Mouse (Mus musculus) forebrain, embryonic 13.5 days (tissue): ENCODE measurements around the gene Rbm3. TPM values are rescaled to one million over a fixed set of nuclear protein-coding genes. Genes with fewer than 3 reads are reported as not detected.

ENCODE experiments used
- ATAC-seq: fragments of 200-750 bp; cut with Nextera tagmentation; 2 replicates; pipeline ENCODE4 v1.8.0; 2017
- H3K27ac ChIP-seq: fragments of 300-500 bp; sonication (generic); 2 replicates; pipeline ENCODE4 v1.5.1; 2015; ENCODE audit warnings: inconsistent platforms, mild to moderate bottlenecking, moderate library complexity
- H3K27me3 ChIP-seq: fragments of 300-500 bp; sonication (generic); 2 replicates; pipeline ENCODE4 v1.6.1; 2015; ENCODE audit warnings: mild to moderate bottlenecking, inconsistent platforms
- H3K36me3 ChIP-seq: fragments of 300-500 bp; sonication (generic); 2 replicates; pipeline ENCODE4 v1.6.1; 2015; ENCODE audit warnings: mild to moderate bottlenecking, inconsistent platforms; ENCODE audit not compliant: poor library complexity, severe bottlenecking
- H3K4me1 ChIP-seq: fragments of 300-500 bp; sonication (generic); 2 replicates; pipeline ENCODE4 v1.6.1; 2015; ENCODE audit warnings: inconsistent platforms
- H3K4me2 ChIP-seq: fragments of 300-500 bp; sonication (generic); 2 replicates; pipeline ENCODE4 v1.6.1; 2015; ENCODE audit warnings: inconsistent platforms, mild to moderate bottlenecking, moderate library complexity
- H3K4me3 ChIP-seq: fragments of 300-500 bp; sonication (generic); 2 replicates; pipeline ENCODE4 v1.5.1; 2015; ENCODE audit warnings: mild to moderate bottlenecking, inconsistent platforms
- H3K9ac ChIP-seq: fragments of 300-500 bp; sonication (generic); 2 replicates; pipeline ENCODE4 v1.6.1; 2015; ENCODE audit warnings: mild to moderate bottlenecking, inconsistent platforms
- H3K9me3 ChIP-seq: fragments of 300-500 bp; sonication (generic); replicated peaks from 2 replicates; pipeline ENCODE4 v1.6.1; 2016; ENCODE audit warnings: inconsistent platforms
- WGBS: fragments of 180-500 bp; shearing (Covaris S2); methylation state at CpG from one replicate; pipeline ENCODE4 v1.1.7; 2015; 5-methylcytosine and 5-hydroxymethylcytosine counted together
- polyA plus RNA-seq: library from polyadenylated mRNA; unstranded; fragments of >200 nt; fragmentation: Nextera tagmentation; extraction: Ambion mirVana; gene quantifications from 2 replicates; pipeline ENCODE4 v1.2.1, GENCODE M21; 2015

Rbm3 gene
- 483 and 515 TPM in 2 replicates for polyA plus RNA-seq

DNA sequence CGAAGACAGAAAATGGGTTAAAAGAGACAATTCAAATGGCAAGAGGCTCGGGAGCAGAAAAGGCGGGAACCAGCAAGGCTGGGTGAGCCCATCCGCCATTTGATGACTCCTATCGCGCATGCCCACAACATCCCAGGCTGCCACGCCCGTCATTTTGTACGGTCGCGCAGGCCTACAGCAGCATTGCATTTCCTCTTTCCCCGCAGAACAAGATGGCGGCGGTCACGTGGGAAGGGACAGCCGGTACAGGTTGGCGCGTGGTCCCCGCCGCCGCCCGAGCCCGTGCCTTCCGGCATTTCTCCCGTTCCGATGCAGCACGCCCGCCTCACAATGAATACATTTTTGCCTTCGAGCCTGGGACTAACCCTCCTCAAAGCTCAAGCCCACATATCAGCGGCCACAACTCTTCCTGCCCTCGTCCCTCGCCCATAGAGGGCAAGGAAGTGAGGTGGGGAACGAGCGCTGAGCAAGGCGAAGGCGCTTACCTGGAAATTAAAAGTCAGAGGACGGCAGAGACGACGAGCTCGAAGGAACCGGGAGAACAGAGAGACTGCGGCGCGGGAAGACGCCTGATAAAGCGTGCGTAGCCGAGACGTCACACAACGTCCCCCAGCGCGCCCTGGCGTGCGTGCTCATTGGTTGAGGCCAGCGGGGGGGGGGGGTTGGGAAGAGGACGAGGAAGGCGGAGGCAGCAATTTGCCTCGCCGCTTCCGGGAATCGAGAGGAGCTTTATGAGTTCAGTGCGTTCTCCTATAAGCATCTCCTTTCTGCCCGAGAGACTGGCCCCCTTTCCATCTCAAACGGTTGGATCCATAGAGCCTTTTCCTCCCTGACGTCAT is at the start of gene Rbm3:
Rbm3 (minus strand) TSS at position 728 of the 839 bp plus-strand sequence.
- Histone ChIP-seq H3K36me3 (peaks cover 31% of the 10 kb centered on the region), H3K9ac (peak within 1 kb of the TSS; percentile 83), H3K4me3 (peak within 1 kb of the TSS; percentile 59), H3K4me1 (peaks cover 17% of the 10 kb centered on the region), H3K27ac (peak within 1 kb of the TSS; percentile 97), H3K27me3 (no peaks in the 10 kb centered on the region), H3K4me2 (peak within 1 kb of the TSS; percentile 86), H3K9me3 (no peaks in the 10 kb centered on the region)
- ATAC-seq = peak; percentile 96
- WGBS = 16% methylated on average over 64 of the region's 65 CpGs

GRCm38 (mm10) chrX:8193419-8193723 is 47.7 kb upstream of the Rbm3 start, which contains the start of gene Ebp:
Ebp (minus strand) TSS chrX:8193512.
- no peaks in the 10 kb centered on the region for H3K36me3 ChIP-seq
- peak; percentile 61 for ATAC-seq
- peak within 1 kb of the TSS; percentile 61 for H3K4me2 ChIP-seq
- H3K4me1 ChIP-seq = no peaks in the 10 kb centered on the region
- peak within 1 kb of the TSS; percentile 68 for H3K9ac ChIP-seq
- WGBS = 27% methylated on average over 10 of the region's 10 CpGs
- peak within 1 kb of the TSS; percentile 51; the same call in 1 of the 2 replicates for H3K27ac ChIP-seq
- H3K9me3 ChIP-seq = no peaks in the 10 kb centered on the region
- no peaks in the 10 kb centered on the region for H3K27me3 ChIP-seq
- H3K4me3 ChIP-seq = peak within 1 kb of the TSS; percentile 48

DNA sequence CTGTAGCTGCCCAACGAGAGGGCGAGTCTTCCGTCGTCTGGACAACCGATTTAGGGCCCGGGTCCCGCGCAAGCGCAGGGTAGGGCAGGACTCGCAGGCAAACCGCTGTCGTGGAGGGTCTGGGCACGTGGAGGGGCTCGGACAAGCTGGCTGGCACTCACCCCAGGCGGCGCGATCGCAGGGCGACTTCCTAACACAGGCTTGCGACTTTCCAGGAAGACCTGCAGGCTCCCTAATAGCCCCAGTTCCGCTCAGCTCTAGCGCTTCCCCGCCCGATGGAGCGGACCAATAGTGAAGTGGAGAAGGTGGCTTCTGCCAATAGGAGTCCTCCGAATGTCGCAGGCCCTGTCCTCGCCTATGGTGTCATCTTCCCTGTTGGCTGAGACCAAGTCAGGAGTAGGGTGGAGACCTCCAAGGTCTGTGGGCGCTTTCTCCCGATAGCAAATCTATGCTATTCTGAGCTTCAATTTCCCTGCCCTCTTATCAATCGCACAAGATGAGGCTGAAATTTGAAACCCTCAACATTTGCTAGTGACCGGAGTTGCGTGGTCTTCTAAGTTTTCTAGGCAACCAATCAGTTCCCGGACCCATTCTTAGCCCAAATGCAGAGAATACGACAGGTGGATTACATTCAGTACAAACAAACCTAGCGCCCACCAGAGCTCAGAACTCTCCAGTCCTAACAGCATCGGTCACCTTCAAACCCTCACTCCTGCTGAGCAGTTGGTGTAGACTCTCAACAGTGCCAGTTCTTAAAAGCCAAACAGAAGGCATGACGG is 47.1 kb upstream of the Rbm3 start:
- Histone ChIP-seq H3K27me3 (no peaks in the 10 kb centered on the region), H3K4me3 (peak overlapping the region; percentile 48), H3K9ac (peak overlapping the region; percentile 68), H3K36me3 (no peaks in the 10 kb centered on the region), H3K4me1 (no peaks in the 10 kb centered on the region), H3K27ac (peak overlapping the region; percentile 51; the same call in 1 of the 2 replicates), H3K4me2 (peak overlapping the region; percentile 61), H3K9me3 (no peaks in the 10 kb centered on the region)
- WGBS = 16% methylated on average over 38 of the region's 38 CpGs
- ATAC-seq = peak; percentile 97

DNA sequence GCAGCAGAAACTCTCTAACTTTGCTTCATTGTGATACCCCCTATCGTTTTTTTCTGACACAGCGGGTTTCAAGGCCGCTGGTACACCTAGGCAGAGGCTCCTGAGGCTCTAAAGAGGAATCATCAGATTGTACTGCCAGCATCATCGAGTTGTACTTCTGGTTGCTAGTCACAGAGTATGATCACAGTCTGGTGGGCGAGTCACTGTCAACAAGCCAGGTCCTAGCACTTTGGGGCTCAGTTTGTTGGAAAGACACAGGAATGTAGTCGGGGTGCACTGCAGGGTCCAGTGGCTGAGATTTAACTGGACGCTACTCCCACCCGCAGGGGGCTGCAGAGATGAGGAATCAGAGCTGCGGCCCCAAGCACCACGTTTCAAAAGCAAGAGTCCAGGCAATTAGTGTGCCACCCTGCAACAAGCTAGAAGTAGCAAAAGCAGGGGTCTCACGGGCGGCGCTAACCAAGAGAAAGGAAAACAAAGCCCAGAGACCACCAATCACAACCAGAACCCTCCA is 46.5 kb upstream of the Rbm3 start:
- Histone ChIP-seq H3K9ac (peak overlapping the region; percentile 68), H3K27me3 (no peaks in the 10 kb centered on the region), H3K4me2 (peak overlapping the region; percentile 61), H3K27ac (peak overlapping the region; percentile 51; the same call in 1 of the 2 replicates), H3K4me3 (peak overlapping the region; percentile 48), H3K4me1 (no peaks in the 10 kb centered on the region), H3K9me3 (no peaks in the 10 kb centered on the region), H3K36me3 (no peaks in the 10 kb centered on the region)
- no peak for ATAC-seq
- 14% methylated on average over 13 of the region's 13 CpGs for WGBS

GRCm38 (mm10) chrX:8182871-8183540 is 37.3 kb upstream of the Rbm3 start:
- no peak for ATAC-seq
- Histone ChIP-seq H3K9me3 (no peaks in the 10 kb centered on the region), H3K27ac (no peak overlapping the region), H3K27me3 (no peaks in the 10 kb centered on the region), H3K4me2 (no peak overlapping the region), H3K36me3 (0 out of 2 replicates have a peak, but pooled peaks cover 3% of the 10 kb centered on the region), H3K4me1 (no peaks in the 10 kb centered on the region), H3K4me3 (no peak overlapping the region), H3K9ac (no peak overlapping the region)
- 24% methylated on average over 7 of the region's 7 CpGs for WGBS

DNA sequence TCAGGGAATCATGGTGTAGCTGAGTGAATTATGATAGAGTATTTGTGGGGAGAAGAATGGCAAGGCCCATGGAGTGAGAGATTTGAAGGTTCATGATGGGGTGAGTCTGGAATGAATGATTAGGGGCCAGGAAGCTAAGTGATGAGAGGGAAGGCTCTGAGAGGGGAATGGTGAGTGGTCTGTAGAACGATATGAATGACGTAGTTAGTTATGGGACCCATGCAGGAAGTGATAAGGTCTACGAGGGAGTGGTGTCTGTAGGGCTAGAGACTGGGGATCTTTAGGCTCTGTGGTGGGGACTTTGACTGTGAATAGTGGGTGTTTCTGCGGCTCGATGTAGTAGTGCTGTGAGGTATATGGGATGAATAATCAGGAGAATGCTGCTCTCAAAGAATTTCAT is 34.0 kb upstream of the Rbm3 start:
- H3K9me3 ChIP-seq = no peaks in the 10 kb centered on the region
- no peak overlapping the region for H3K27ac ChIP-seq
- no peaks in the 10 kb centered on the region for H3K27me3 ChIP-seq
- H3K4me3 ChIP-seq = no peak overlapping the region
- ATAC-seq = no peak
- WGBS = 90% methylated on average over 5 of the region's 5 CpGs
- H3K36me3 ChIP-seq = no peaks in the 10 kb centered on the region
- H3K9ac ChIP-seq = no peak overlapping the region
- H3K4me1 ChIP-seq = peaks cover 4% of the 10 kb centered on the region
- no peak overlapping the region for H3K4me2 ChIP-seq

- no peak overlapping the region for H3K9ac ChIP-seq
- no peaks in the 10 kb centered on the region for H3K36me3 ChIP-seq
- no peak for ATAC-seq
- H3K27me3 ChIP-seq = no peaks in the 10 kb centered on the region
- no peak overlapping the region for H3K27ac ChIP-seq
- H3K4me1 ChIP-seq = peaks cover 4% of the 10 kb centered on the region
- H3K4me2 ChIP-seq = no peak overlapping the region
- H3K9me3 ChIP-seq = no peaks in the 10 kb centered on the region
- WGBS = 89% methylated on average over 2 of the region's 2 CpGs
- no peak overlapping the region for H3K4me3 ChIP-seq
These were observed 33.2 kb upstream of the Rbm3 start for GRCm38 (mm10) chrX:8178871-8179270.

- Histone ChIP-seq H3K27ac (no peak within 1 kb of the TSS), H3K4me1 (peaks cover 4% of the 10 kb centered on the region)
- WGBS = 17% methylated on average over 50 of the region's 56 CpGs
These were observed 30.1 kb upstream of the Rbm3 start, which contains the start of gene Tbc1d25 for GRCm38 (mm10) chrX:8175504-8176385. Tbc1d25 (minus strand) TSS chrX:8176181.

GRCm38 (mm10) chrX:8175169-8175503 is 29.5 kb upstream of the Rbm3 start:
- no peaks in the 10 kb centered on the region for H3K9me3 ChIP-seq
- peak overlapping the region; percentile 68 for H3K9ac ChIP-seq
- H3K27ac ChIP-seq = no peak overlapping the region
- no peak for ATAC-seq
- H3K4me3 ChIP-seq = peak overlapping the region; percentile 58
- H3K4me1 ChIP-seq = peaks cover 4% of the 10 kb centered on the region
- 9% methylated on average over 4 of the region's 4 CpGs for WGBS
- peak overlapping the region; percentile 56 for H3K4me2 ChIP-seq
- H3K36me3 ChIP-seq = 0 out of 2 replicates have a peak, but pooled peaks cover 7% of the 10 kb centered on the region
- H3K27me3 ChIP-seq = no peaks in the 10 kb centered on the region

More at GRCm38 (mm10) chrX:8175504-8176385, 30.1 kb upstream of the Rbm3 start, which contains the start of gene Tbc1d25:
- H3K27me3 ChIP-seq = no peaks in the 10 kb centered on the region
- 0 out of 2 replicates have a peak, but pooled peaks cover 6% of the 10 kb centered on the region for H3K36me3 ChIP-seq
- peak within 1 kb of the TSS; percentile 68 for H3K9ac ChIP-seq
- peak within 1 kb of the TSS; percentile 58 for H3K4me3 ChIP-seq
- peak within 1 kb of the TSS; percentile 56 for H3K4me2 ChIP-seq
- no peaks in the 10 kb centered on the region for H3K9me3 ChIP-seq
- peak; percentile 97 for ATAC-seq

DNA sequence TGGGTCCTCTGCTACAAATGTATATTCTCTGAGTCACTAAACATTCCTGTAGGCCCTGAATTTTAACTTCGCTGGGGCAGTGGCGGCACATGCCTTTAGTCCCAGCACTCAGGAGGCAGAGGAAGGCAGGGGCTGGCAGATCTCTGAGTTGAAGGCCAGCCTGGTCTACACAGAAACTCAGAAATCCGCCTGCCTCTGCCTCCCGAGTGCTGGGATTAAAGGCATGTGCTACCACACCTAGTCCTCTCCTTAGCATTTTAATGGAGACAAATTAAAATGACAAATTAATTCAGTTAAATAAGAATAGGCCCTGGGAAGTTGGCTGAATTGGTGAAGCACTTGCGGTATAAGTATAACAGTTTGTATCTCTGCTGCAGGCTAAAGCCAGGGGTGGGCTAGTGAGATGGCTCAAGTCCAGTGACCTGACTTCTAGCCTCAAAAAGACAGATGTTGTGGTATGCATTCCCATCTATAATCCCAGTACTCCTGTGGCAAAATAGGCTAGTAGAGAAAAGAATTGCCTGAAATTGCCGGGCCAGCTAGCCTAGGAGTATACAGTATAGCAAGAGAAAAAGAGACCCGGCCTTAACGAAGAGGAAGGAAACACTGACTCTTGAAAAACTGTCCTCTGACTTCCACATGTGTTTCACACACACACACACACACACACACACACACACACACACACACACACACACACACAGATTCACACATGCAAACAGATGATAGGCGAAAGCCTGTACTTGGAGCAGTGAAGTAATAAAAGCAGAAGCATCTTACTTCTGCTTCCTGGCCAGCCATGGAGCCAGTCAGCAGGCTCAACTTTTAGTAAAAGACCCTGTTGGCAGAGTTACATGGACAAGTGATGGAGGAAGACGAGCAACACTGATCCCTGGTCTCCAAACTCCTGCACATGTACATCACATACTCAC is 22.3 kb upstream of the Rbm3 start:
- 85% methylated on average over 10 of the region's 10 CpGs for WGBS
- Histone ChIP-seq H3K4me1 (no peaks in the 10 kb centered on the region), H3K9ac (no peak overlapping the region), H3K27me3 (no peaks in the 10 kb centered on the region), H3K36me3 (peaks cover 12% of the 10 kb centered on the region; the same call in 1 of the 2 replicates), H3K27ac (no peak overlapping the region), H3K4me2 (no peak overlapping the region), H3K9me3 (no peaks in the 10 kb centered on the region), H3K4me3 (no peak overlapping the region)
- no peak for ATAC-seq
